7 mouse cellular contexts compared by ENCODE assay signal in the genomic region with DNA sequence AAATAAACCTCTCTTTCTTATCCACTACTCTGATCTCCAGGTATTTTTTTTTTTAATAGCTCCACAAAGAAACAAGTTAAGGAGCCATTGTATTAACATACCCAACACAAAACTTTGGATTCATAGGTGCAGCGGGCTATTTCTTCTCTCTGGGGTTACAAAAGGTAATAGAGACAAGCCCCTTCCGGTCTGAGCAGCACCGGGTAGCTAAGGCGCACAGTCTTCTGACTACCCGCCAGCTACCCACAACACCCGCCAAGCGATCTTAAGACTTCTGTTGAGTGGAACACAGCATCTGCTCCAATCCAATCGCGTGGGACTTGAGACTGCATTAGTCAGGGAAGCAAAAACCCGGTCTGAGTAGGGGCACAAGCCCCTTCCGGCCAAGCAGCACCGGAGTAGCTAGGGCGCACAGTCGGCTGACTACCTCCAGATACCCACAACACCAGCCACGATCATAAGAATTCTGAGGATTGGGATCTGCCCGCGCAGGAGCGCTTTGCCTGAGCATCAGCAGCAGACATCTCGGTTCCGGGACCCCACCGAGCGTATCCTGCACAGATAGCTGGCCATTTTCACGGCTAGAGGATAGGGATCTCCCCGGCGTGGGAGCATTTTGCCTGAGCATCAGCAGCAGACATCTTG.
DNase-seq lines count a peak whose midpoint lies in the region; TF ChIP-seq lines count a peak whose summit lies in the region.
"Not testable (repeated sequence)": the region's sequence is repeated elsewhere in the genome, so short reads cannot be mapped to it uniquely, and the experiment has no call there.

No protein-coding gene starts in this region.

- peak overlapping the region; percentile 77 for H3K4me3 ChIP-seq in E14TG2a.4 (replicated peaks; ENCODE audit: low read length)
- peak overlapping the region; percentile 99 for H3K4me3 ChIP-seq in ES-Bruce4 (ENCODE audit: low read depth, low read length)
- H3K4me3 ChIP-seq in ES-E14 (ENCODE audit: insufficient read depth in 1 of 2, low read depth in 1 of 2, low read length in 2 of 2, poor library complexity in 1 of 2, severe bottlenecking in 1 of 2): peak overlapping the region; percentile 45 to 81

- H3K27me3 ChIP-seq in E14TG2a.4 (ENCODE audit: insufficient read depth, low read length); ES-Bruce4 (ENCODE audit: control insufficient read depth, insufficient read depth, low read length, poor library complexity, severe bottlenecking): not testable (repeated sequence)

- H3K4me1 ChIP-seq in E14TG2a.4 (replicated peaks; ENCODE audit: low read depth, low read length); ES-Bruce4 (ENCODE audit: control insufficient read depth, insufficient read depth, low read length); ES-E14 (ENCODE audit: control insufficient read depth in 2 of 2, insufficient read depth in 2 of 2, low read length in 2 of 2, poor library complexity in 1 of 2): not testable (repeated sequence)

- not testable (repeated sequence) for H3K36me3 ChIP-seq in E14TG2a.4 (ENCODE audit: insufficient read depth, low read length); ES-Bruce4 (ENCODE audit: control insufficient read depth, insufficient read depth, low read length, poor library complexity, severe bottlenecking); ES-E14 (ENCODE audit: control insufficient read depth, insufficient read depth, low read length, poor library complexity, severe bottlenecking)

- peak; percentile 75 for DNase-seq in ES-CJ7 (ENCODE audit: low read depth, low spot score)
- peak; percentile 36 for DNase-seq in ES-E14 (ENCODE audit: low read depth, low spot score)
- DNase-seq in R1 (ENCODE audit: low read depth, low spot score): peak; percentile 80
- DNase-seq in WW6 (ENCODE audit: low read depth, low spot score): peak; percentile 26
- peak; percentile 79 for DNase-seq in ZHBTc4 (ENCODE audit: low read depth, low spot score)

- not testable (repeated sequence) for TF ChIP-seq EP300 in ES-Bruce4 (IDR thresholded peaks at IDR 0.05; ENCODE audit: insufficient read depth, low read depth, low read length)

- in situ Hi-C loops in ES-E14 (cut with MboI; ENCODE audit: low sequenced_read_pairs in 2 of 2, unreplicated experiment in 2 of 2): not testable (repeated sequence)

- not testable (repeated sequence) for H3K9me3 ChIP-seq in E14TG2a.4 (ENCODE audit: low read length); ES-Bruce4 (replicated peaks; ENCODE audit: control insufficient read depth, insufficient read depth, low read length, poor library complexity, severe bottlenecking); ES-E14 (ENCODE audit: control insufficient read depth, insufficient read depth, low read depth, low read length)

- H3K9ac ChIP-seq in ES-Bruce4 (ENCODE audit: low read depth, poor library complexity, severe bottlenecking): peak overlapping the region; percentile 83
- peak overlapping the region; percentile 64 for H3K9ac ChIP-seq in ES-E14 (ENCODE audit: insufficient read depth, low read depth, low read length, poor library complexity, severe bottlenecking)

- not testable (repeated sequence) for TF ChIP-seq CTCF in E14TG2a.4 (conservative IDR thresholded peaks at IDR 0.05; ENCODE audit: low read length); ES-Bruce4 (IDR thresholded peaks at IDR 0.05; ENCODE audit: low read depth, low read length)

- not testable (repeated sequence) for TF ChIP-seq POLR2A in ES-Bruce4 (IDR thresholded peaks at IDR 0.05; ENCODE audit: insufficient read depth, low read length)

- H3K27ac ChIP-seq in ES-Bruce4 (ENCODE audit: insufficient read depth, low read length): peak overlapping the region; percentile 38; the same call in 1 of the 2 replicates
- not testable (repeated sequence) for H3K27ac ChIP-seq in ES-E14 (ENCODE audit: insufficient read depth, low read depth, low read length, poor library complexity, severe bottlenecking)

Comparison
In these comparisons a context has a peak if more than half of its experiments do, and no peak if none do; other contexts are left out.
1. DNase-seq: peak in every context shown above with its lines; median percentile 80 in R1; 79 in ZHBTc4; 75 in ES-CJ7; 36 in ES-E14; 26 in WW6.